Mouse (Mus musculus) left cerebral cortex, adult 8-10 months (tissue): ENCODE data around the gene Pkmyt1. TPM values are rescaled to one million over a fixed set of nuclear protein-coding genes. Genes with fewer than 3 reads are reported as not detected.
"Not testable (repeated sequence)": the region's sequence is repeated elsewhere in the genome, so short reads cannot be mapped to it uniquely, and the experiment has no call there.

ENCODE experiments used
- DNase-seq, 2 experiments: peaks; one replicate each; pipeline ENCODE4 v3.0.0; 2022; ENCODE audit warnings: low spot score in 2 of 2
- total RNA-seq, 4 experiments: library from RNA; stranded (reverse); gene quantifications; 2 replicates each; pipeline ENCODE4 v1.2.4; 2022

The Pkmyt1 gene
- total RNA-seq, 4 experiments from 2014 or later, result 4.6 to 6.4 (median 5.5) TPM

DNA sequence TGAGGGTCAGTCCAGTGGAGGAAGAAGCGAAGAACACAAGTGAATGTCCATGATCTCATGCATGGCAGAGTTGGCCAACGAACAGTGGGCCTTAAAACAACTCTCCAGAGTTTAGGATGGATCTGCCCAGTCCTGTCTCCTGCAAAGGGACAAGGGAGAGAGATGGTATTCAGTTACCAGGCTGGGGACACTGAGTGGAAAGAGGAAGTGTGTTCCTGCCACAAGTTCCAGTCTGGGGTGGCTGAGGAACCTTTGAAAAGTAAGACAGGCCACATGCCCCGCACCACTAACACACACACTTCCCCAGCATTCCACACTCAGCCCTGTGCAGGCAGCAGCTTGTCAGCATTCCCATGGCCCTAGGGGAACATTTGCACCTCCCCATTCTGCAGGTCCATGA, 20.6 kb downstream of the Pkmyt1 start:
- DNase-seq, result no peak

DNA sequence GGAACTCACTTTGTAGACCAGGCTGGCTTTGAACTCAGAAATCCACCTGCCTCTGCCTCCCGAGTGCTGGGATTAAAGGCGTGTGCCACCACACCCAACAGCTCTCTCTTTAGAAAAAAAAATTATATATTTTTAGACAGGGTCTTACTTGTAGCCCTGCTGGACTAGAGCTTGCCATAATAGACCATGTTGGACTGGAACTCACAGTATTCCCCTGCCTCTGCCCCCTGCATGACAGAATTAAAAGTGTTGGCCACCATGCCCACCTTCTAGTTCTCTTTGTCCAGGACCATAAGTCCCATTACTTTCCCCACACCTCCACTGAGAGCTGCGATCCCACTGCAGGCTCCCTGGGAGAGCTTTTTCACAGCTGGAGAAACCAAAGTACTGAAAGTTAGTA, 21.3 kb downstream of the Pkmyt1 start:
- no peak for DNase-seq

GRCm38 (mm10) chr17:23748026-23748425, 21.9 kb downstream of the Pkmyt1 start:
- no peak for DNase-seq

- DNase-seq, result no peak
Observed at GRCm38 (mm10) chr17:23748631-23749391, 22.7 kb downstream of the Pkmyt1 start.

DNA sequence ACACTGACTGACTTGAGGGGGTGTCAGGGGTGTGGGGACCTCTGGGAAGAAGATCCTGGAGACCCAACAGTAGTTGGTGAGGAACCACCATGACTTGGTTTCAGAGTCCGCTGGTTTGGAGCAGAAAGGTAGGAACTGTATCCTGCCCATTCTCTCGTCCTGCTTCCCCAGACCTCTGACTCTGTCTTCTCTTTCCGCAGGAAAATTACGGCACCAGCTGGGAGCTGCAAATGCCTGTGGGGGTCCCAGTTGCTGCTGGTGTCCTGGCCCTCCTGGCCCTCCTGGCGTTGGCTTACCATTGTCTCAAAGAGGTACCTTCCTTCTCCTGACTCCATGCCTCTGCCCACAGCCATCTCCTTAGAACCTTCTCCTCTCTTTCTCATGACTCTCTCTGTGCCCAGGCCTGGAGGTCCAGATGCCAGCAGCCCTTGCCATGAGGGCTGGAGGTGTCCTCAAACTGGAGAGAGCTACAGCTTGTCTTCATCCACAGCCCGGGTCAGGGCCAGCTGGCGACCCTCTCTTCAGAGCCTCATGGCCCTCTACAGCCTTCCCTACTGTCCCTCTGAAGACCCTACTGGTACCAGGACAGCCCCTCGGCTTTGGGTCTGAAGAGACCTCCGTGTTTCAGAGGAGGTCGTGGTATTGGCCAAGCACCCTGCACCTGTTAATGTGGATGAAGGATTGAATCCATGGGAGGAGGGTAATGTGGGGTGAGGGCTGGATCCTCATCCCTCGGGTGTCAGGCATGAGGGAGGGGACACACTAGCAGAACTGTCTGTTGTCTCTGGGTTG, 23.5 kb downstream of the Pkmyt1 start:
- DNase-seq, result no peak

- no peak for DNase-seq
Observed at GRCm38 (mm10) chr17:23755689-23756088, 29.6 kb downstream of the Pkmyt1 start.

GRCm38 (mm10) chr17:23757581-23757980, 31.4 kb downstream of the Pkmyt1 start:
- no peak for DNase-seq

DNA sequence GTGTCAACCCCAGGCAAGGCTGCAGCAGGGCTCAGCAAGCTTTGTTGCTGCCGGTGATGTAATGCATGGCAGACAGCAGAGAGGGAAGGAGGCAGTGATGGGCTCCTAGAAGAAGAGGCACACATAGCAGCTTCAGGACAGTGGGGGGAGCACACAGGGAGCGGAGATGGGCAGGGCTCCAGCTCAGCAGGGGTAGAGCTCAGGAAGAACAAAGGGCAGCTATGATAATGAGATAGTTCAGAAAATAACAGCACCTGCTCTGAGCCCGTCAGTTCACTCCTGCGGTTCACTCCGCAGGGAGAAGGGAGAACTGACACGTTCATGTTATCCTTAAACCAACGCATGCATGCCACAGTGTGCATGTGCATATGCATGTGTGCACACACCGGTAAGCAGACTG, 32.7 kb downstream of the Pkmyt1 start:
- DNase-seq, result no peak

GRCm38 (mm10) chr17:23760231-23760630, 34.1 kb downstream of the Pkmyt1 start:
- DNase-seq, result no peak

DNA sequence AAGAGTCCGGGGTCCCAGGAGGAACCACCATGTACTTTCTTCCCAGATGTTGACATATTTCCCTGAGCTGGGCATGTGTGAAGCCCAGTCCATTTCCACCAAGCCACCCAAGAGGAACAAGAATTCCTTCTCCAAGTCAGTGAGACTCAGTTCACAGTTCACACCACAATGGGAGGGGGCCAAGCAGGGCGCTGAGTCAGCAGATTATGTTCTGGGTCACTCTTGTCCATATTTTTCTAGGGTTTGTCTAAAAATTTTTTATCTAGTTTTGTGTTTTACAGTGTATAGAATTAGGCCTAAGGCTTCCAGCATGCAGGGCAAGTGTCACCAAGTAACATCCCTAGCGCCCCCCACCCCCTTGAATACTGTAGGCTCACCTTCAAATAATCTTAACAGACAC, 35.0 kb downstream of the Pkmyt1 start:
- no peak for DNase-seq

DNA sequence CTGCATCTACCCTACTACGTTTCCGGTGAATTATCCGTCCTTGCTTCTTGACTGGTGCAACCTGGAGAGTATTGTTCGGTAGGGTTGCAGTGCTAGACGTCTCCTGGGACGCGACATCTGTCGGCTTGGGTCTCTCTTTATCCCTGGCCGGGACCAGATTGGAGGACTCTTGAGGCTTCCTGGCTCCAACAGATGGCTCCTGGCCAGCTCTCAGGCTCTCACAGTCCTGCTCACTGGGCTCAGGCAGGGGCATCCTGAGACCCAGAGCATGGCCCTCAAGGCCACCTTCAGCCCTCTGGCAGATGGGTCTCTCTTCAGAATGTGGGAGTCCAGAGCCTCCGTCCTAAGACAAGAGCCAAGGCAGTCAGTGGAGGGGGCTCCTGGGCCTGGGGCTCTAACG, 36.8 kb downstream of the Pkmyt1 start:
- no peak for DNase-seq

DNA sequence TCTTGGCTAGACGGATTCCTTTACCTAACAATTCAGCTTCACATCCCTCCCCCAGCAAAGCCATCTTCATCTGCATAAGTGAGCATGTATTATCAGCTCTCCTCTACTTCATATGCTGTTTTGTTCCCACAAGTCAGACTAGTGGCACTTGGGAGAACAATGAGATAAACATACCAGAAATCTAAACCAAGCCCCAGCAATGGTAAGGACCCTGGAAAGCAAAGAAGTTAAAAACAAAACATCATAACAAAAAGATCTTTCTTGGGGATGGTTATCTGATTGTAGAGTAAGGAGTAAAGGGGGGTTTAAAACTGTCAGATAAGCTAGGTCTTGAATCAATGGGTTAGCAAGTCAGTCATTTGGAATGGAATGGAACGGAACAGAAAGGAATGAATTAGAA, 44.4 kb downstream of the Pkmyt1 start:
- no peak for DNase-seq

DNA sequence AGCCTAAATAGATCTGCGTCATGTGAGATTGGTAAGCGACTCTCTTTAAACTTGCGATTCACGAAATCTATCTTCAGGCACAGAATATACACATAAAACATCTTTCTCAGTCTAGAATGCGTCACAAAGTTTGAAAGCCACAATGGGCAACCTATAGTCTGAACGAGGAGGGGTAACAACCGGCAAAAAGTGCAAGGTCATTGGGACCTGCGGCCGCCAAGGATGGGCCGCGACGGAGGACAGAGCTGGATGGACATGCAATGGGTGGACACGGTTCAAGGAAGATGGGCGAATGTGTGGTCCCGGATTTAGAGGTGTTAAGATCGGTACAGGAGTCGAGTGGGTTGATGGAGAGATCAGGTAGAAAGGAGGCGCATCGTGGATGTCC, 44.8 kb downstream of the Pkmyt1 start:
- peak in 1 of 2 experiments; percentile 49 for DNase-seq

DNA sequence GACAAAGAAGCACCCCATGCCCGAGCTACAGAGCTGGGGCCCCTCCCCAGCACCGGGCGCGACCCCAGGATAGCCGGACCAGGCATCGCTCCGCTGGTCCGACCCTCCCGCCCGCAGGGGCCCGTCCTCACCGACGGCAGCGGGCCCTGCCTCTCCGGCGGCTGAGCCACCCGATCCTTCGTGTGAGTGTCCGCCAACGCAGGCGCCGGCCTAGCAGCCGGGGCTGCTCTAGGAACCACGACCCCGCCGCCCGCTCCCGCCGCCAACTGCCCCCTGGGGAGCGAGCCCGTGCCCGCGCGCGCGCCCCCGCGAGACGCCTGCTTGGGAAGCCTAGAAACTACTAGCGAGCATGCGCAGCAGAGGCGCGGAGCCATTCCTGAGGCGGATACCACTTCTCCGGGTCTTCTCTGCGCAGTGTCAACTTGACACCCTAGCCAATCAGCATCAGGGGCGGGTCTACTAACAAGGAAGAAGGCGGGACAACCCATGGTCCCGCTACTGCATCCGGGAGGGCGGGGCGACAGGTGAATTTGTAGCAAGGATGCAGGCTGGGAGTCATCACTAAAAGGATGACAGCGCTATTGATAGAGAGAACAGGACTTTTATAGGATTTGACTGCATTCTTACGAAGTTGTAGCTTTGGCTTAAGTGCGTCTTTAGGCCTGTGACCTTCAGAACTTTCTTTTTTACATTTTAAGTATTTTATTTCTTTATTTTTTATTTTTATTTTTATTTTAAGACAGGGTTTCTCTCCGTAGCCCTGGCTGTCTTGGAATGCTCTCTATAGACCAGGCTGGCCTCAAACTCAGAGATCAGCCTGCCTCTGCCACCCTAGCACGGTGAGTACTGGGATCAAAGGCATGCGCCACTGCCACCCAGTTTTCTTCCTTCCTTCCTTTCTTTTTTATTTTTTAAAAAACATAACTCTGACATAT, 45.4 kb downstream of the Pkmyt1 start, which contains the start of gene Flywch1:
TSS of gene Flywch1 (minus strand) at position 319 of the 935 bp plus-strand sequence.
- peak; percentile 98 to 99 for DNase-seq

- DNase-seq, result not testable (repeated sequence)
Observed at GRCm38 (mm10) chr17:23772219-23772556, 46.1 kb downstream of the Pkmyt1 start.

- DNase-seq, result no peak
Observed at GRCm38 (mm10) chr17:23773676-23774075, 47.5 kb downstream of the Pkmyt1 start.

DNA sequence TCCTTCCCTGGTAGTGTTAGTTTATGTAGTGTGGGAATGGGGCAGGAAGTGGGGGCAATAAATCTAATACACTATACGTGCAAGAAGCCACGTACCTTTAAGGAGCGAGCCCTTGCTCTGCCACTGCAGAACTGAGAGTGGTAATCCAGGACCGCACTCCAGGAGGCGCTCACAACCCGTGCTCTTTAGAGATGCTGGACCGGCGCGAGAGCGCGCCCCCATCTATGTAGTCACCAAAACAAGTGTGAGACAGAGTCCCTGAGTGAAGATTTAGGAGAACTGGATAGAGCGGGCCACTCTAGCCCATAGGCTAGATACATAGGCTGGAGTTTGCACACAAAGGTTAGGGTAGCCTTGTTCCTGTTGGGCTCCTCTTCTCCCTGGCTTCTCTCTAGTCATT, 48.0 kb downstream of the Pkmyt1 start:
- peak; percentile 67 to 74 for DNase-seq

GRCm38 (mm10) chr17:23776216-23776615, 50.1 kb downstream of the Pkmyt1 start:
- DNase-seq, result no peak

DNA sequence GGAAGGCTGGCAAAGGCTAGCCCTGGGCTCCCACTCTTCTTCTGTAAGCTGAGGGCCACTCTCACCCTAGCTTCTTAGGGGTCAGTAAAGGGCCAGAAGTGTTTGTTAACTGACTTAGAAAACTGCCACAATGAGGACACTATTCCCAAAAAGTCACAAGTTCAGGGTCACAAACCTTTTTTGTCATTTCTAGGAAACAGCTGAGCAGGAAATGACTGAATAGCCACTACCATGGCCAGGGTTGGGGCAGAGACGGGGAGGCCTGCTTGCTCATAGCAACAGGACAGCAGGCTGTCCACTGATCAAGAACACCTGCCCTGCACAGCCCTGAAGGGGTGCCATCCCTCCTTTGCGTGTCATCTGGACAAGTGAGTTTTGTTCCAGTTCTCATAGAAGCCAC, 51.0 kb downstream of the Pkmyt1 start:
- no peak for DNase-seq

GRCm38 (mm10) chr17:23778447-23778846, 52.3 kb downstream of the Pkmyt1 start:
- no peak for DNase-seq

GRCm38 (mm10) chr17:23783352-23783751, 57.2 kb downstream of the Pkmyt1 start:
- DNase-seq, result no peak
